Mouse (Mus musculus) adipocyte (in vitro differentiated cells): ENCODE data around the gene Tpst2.

Source experiments
- DNase-seq: peaks from one replicate; pipeline ENCODE4 v3.0.0-alpha.2; 2016; ENCODE audit warnings: low spot score

The Tpst2 gene

GRCm38 (mm10) chr5:112255426-112255825 is 21.1 kb upstream of the Tpst2 start, which contains the start of gene Crybb1:
Gene Crybb1, plus strand, starts transcription at chr5:112255815.
- DNase-seq, result peak; percentile 85

- no peak for DNase-seq
These were observed 20.0 kb upstream of the Tpst2 start for GRCm38 (mm10) chr5:112256457-112256856.

DNA sequence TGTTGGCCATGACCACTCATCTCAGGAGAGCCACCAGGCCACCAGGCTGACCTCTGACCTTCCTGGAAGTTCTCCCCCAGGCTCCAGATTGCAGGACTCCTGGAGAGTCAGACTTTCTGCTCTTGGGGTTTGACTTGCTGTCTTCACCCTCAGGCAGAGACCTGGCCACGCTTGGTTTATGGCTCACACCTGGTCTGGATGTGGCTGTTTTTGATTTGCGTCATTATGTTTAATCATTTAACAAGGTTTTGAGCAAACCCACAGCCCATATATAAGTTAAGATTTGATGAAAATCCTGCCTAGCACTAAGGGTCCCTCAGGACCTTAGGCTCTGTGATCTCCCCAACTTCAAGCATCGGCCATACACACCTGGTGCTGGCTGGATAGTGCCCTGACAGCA is 18.6 kb upstream of the Tpst2 start:
- no peak for DNase-seq

- no peak for DNase-seq
These were observed 16.4 kb upstream of the Tpst2 start for GRCm38 (mm10) chr5:112259862-112260650.

GRCm38 (mm10) chr5:112260818-112261217 is 15.7 kb upstream of the Tpst2 start:
- DNase-seq, result no peak

DNA sequence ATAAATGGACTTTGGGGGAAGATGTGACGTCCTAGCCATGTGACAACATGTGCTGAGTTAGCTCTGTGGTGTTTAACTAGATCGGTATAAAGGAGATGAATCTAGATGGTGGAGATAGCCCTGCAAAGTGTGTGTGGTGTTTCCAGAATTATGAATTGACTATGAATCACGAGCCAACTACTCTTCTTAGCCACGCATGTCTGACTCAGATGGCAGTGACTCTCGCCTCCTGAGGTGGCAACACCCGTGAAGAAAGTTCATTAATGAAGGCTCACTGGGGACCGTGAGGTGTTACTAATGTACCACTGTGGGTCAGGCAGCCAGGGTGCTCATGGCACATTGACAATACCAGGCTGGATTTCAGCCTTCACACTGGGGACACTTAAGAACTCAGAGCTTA is 12.4 kb upstream of the Tpst2 start:
- no peak for DNase-seq

DNA sequence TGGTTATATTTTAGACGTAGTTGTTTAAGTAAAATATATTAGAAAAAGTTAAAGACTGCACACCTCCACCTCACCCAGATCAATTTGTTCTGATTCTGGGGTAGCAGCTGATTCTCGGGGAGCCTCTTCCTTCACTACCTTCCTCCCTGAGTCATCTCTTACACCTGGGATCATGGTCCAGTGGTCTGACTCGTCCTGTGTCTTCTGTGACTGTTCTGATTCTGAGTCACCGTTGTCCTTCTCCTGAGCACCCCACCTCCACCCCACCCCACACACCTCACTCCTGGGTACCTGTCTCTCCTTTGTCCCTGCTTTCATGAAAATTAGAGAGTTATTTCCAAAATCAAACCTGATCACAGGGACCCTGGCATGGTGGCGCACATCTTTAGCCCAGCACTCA is 11.4 kb upstream of the Tpst2 start:
- DNase-seq, result no peak

GRCm38 (mm10) chr5:112265515-112265914 is 11.0 kb upstream of the Tpst2 start:
- DNase-seq, result no peak

DNA sequence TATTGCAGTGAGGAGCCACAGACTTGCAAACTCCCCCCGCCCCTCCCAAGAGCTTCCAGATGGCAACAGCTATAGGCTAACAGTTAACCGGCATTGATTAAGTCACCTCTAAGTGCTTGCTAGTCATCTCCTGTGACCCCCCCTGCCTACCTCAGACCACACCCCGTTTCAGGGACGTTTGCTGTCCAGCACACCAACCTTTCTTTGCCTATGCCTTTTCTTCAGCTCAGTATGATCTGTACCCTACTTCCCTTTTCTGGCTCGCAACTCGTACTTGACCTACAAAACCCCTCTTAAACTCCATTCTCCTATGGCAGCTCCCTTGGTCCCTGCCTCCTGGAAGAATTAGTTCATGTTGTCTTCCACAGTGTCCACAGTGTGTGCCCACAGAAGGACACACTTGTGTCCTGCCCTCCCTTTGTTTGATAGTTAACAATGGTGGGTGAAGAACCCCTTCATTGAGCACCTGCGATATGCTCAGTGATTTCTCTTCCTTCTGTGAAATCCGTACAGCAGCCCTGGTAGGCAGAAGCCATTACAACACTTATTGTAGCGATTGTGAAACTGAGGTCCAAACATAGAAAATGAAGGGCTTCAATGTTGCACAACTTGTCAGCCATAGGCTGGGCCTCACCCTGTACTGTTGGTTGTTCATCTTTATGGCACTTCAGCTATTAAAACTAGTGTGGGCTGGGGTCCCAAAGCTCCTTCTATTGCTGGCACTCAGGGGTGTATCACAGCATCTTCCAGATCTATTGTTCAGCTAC is 10.3 kb upstream of the Tpst2 start:
- DNase-seq, result peak; percentile 43

GRCm38 (mm10) chr5:112270764-112271541 is 5.5 kb upstream of the Tpst2 start:
- no peak for DNase-seq

- DNase-seq, result no peak
These were observed 3.6 kb upstream of the Tpst2 start for GRCm38 (mm10) chr5:112272934-112273333.

GRCm38 (mm10) chr5:112273746-112274463 is 2.6 kb upstream of the Tpst2 start:
- no peak for DNase-seq

GRCm38 (mm10) chr5:112275021-112275804 is 1.3 kb upstream of the Tpst2 start:
- no peak for DNase-seq

DNA sequence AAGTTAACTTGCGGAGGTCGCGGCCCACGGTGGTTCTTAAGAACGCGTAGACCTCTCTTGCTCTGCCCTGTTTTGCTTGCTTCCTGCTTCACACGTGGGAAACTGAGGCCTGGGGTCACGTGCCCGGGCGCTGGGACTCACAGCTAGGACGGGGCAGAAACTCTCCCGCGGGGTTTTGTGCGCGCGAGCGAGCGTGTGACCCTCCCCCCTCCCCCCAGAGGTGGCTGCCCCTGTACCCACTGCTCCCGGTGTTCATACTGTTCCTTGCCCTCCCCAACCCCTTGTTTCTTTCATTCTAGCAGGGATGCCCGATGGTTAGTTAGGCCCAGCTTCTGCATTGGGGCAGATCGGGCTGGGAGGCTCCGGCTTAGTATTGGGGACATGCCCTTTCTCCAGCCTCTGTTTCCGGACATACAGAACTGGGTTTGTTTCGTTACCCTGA is 437 bp downstream of the Tpst2 start:
- no peak for DNase-seq

DNA sequence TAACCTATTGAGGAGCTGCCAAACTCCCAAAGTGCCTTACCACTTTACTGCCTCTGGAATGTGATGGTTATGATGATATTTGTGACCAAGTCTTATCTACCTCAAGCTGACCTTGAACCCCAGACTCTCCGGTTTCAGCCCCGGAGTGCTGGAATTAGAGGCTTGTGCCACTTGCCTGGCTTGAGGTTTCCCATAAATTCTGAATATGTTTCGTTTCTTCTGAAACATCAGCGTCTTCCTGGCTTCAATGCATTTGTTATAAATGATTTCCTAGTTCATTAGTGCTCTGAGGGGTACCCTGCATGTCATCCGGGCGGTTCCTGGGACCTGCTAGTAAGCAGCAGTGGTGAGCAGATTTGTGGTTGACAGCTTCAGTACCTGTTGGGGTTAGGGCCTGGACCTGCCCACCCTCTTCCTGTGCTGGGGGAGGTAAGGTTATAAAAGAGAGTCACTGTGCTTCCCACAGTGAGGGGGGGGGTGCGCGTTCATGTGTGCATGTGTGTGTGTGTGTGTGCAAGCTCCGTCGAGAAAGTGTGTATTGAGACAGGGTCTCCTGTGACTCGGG is 1.5 kb downstream of the Tpst2 start:
- no peak for DNase-seq

DNA sequence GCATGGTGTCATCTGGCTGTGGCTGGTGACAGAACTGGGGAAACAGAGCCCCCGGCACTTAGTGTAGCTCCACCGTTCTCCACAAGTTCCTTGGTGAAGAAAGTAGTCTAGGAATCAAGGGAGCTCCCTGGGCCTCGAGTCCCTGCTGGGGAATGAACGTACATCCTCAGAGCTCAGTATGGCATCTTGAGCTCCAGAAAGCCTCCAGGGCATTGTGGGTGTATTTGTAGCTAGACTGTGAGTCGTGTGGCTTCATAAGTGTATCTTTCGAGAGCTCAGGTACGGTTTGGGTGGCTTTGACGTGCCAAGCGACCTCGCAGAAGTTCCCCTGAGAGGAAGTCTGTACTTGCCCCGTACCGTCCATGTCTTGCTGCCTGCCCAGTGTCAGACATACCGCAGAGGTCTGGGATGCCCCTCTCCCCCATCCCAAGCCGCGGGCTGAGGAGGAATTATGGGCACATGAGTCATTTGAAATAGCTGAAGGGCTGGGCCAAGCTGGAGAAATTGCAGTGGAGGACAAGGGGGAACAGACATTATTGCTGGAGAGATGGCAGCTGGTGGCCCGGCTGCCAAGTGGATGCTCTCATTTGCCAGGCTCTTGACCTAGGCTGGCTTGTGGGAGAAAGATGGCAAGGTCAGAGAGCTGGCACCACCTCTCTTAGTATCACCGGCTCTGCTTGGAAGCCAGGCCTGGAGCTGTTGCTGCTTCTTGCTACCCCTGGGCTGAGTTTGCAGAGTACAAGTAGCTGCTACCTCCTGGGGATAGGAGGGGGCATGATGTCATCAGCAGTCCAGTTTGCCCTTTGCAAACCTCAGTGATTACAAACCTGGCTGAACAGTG is 2.9 kb downstream of the Tpst2 start:
- peak; percentile 73 for DNase-seq

- DNase-seq, result no peak
These were observed 3.7 kb downstream of the Tpst2 start for GRCm38 (mm10) chr5:112280151-112280550.

DNA sequence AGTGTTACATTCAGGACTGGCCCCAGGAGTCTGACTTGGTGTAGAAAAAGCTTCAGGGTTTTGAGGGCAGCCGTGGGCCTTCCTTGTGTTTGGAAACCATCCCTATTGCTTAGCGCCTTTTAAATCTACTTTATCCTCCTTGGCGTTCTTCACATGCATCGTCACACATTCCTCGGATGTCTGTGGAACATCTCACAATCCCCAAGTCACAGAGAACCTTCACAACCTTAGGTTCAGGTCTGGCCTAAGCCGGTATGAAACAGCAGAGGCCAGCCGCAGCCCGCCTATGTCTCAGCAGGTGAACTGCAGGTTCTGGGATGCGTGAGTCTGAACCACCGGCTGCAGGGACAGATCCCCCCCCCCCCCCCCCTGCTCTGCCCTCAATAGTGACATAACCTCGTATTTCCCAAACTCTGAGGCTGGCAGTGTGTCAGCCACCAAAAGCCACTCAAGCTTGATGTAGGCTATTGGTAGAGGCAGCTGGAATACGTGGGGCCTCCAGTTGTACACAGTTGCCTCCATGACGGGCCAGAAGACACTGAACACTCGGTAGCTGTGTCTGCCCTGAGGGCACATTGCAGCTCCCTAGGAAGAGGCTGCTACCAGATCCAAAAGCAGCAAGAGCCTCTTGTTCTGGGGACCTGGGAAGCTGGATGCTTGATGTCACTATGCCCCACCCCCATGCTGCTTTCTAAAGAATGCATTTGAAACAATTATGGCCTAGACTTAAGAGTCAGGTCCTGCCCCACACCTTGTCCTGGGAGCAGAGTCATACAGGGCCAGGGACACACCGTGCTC is 4.6 kb downstream of the Tpst2 start:
- DNase-seq, result no peak

DNA sequence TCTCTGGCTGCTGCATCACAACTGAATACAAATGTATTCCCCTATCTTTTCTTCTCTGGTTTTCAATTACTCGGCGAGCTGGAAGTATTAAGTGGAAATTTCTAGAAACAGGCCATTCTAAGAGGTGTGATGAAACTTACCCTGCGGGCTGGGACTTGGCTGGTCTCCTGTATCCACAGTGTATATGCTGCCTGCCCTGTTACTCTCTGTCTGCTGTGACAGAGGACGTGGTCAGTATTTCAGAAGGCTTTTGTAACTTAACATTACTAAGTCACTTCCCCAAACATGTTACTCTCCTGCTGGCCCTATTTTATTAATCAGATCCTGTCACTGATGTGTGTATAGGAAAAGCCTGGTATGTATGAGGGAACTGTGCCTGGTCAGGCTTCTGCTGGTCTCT is 5.2 kb downstream of the Tpst2 start:
- peak; percentile 30 for DNase-seq
